Mouse (Mus musculus): ENCODE measurements at regions not wholly inside any gene's neighbourhood (a gene's known extent, or its start where the extent isn't known, plus 50 kb on each side); places are given as distances from the start of the nearest gene placed in this dataset.

DNA sequence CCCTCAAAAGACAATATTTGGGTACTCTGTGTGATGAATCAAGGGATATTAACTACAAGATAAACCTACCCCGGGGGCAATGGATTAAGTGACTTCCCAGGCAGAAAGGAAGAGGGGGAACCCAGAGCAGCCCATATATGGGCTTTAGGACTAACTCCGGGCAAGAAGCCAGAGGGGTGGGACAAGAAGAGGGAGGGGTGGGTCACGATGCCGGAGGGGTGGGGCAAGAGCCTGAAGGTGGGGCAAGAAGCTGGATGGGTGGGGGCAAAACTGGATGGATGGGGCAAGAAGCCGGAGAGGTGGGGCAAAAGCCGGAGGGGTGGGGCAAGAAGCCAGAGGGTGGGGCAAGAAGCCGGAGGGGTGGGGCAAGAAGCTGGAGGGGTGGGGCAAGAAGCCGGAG lies 64.1 kb downstream of the Rps29 start:
- TF ChIP-seq POLR2A (IDR thresholded peaks at IDR 0.05; ENCODE audit: low read depth, low read length), result no peak
- no peak for TF ChIP-seq CTCF (conservative IDR thresholded peaks at IDR 0.05; ENCODE audit: insufficient read depth, insufficient read length, low read depth, low read length)

Data from kidney, adult 2 months (tissue).